Mouse (Mus musculus): Measurements from ENCODE around the gene Acbd4. TPM values are rescaled to one million over a fixed set of nuclear protein-coding genes. Genes with fewer than 3 reads are reported as not detected.

Acbd4 gene
- total and polyA plus RNA-seq, 3 experiments = 16.6 to 18.3 TPM; not detected in 1

- no peak overlapping the region for H3K9ac ChIP-seq (ENCODE audit: control insufficient read depth, low read depth, low read length, poor library complexity, severe bottlenecking)
These were observed 9.8 kb downstream of the Acbd4 start for GRCm38 (mm10) chr11:103111301-103111700.

GRCm38 (mm10) chr11:103111881-103112551 is 10.5 kb downstream of the Acbd4 start:
- H3K79me2 ChIP-seq (ENCODE audit: control insufficient read depth, insufficient read depth, low read length, poor library complexity) = peaks cover 16% of the 10 kb centered on the region
- DNase-seq (ENCODE audit: low read depth, low spot score) = no peak
- H3K4me1 ChIP-seq (ENCODE audit: control insufficient read depth in 1 of 2, insufficient read depth in 2 of 2, low read length in 2 of 2) = peaks cover 4 to 8% of the 10 kb centered on the region in 2 experiments; a peak in 3 of 4 replicates

More at GRCm38 (mm10) chr11:103111301-103111700, 9.8 kb downstream of the Acbd4 start:
- Histone ChIP-seq H3K27me3 (ENCODE audit: control insufficient read depth in 1 of 2, insufficient read depth in 2 of 2, low read length in 2 of 2) (no peaks in the 10 kb centered on the region), H3K4me3 (ENCODE audit: control insufficient read depth in 1 of 2, insufficient read depth in 1 of 2, low read depth in 2 of 2, low read length in 2 of 2) (no peak overlapping the region), H3K27ac (ENCODE audit: control insufficient read depth, low read depth, low read length) (no peak overlapping the region), H3K9me3 (replicated peaks; ENCODE audit: insufficient read depth, low read length) (no peaks in the 10 kb centered on the region), H3K79me2 (ENCODE audit: control insufficient read depth, insufficient read depth, low read length, poor library complexity) (peaks cover 10% of the 10 kb centered on the region), H3K36me3 (ENCODE audit: control insufficient read depth in 1 of 2, insufficient read depth in 2 of 2, low read length in 2 of 2) (peaks cover 0 to 9% of the 10 kb centered on the region in 2 experiments; a peak in 2 of 4 replicates), H3K4me1 (ENCODE audit: control insufficient read depth in 1 of 2, insufficient read depth in 2 of 2, low read length in 2 of 2) (peaks cover 4 to 8% of the 10 kb centered on the region in 2 experiments; a peak in 3 of 4 replicates)
- DNase-seq (ENCODE audit: low read depth, low spot score) = no peak
- TF ChIP-seq POLR2A (IDR thresholded peaks at IDR 0.05; ENCODE audit: control insufficient read depth in 1 of 2, insufficient read depth in 1 of 2, low read depth in 1 of 2, low read length in 2 of 2, poor library complexity in 1 of 2) (no peak), SIN3A (IDR thresholded peaks at IDR 0.05; ENCODE audit: low read length) (no peak), CHD1 (IDR thresholded peaks at IDR 0.05; ENCODE audit: low read depth, low read length) (no peak), ZMIZ1 (IDR thresholded peaks at IDR 0.05; ENCODE audit: low read depth, low read length) (peak; percentile 42; the same call in 1 of the 2 replicates)

GRCm38 (mm10) chr11:103112552-103112912 is 11.1 kb downstream of the Acbd4 start:
- H3K79me2 ChIP-seq (ENCODE audit: control insufficient read depth, insufficient read depth, low read length, poor library complexity) = peaks cover 21% of the 10 kb centered on the region
- H3K36me3 ChIP-seq (ENCODE audit: control insufficient read depth in 1 of 2, insufficient read depth in 2 of 2, low read length in 2 of 2) = peaks cover 0 to 9% of the 10 kb centered on the region in 2 experiments; a peak in 2 of 4 replicates
- H3K27ac ChIP-seq (ENCODE audit: control insufficient read depth, low read depth, low read length) = no peak overlapping the region
- no peaks in the 10 kb centered on the region for H3K27me3 ChIP-seq (ENCODE audit: control insufficient read depth in 1 of 2, insufficient read depth in 2 of 2, low read length in 2 of 2)
- H3K4me1 ChIP-seq (ENCODE audit: control insufficient read depth in 1 of 2, insufficient read depth in 2 of 2, low read length in 2 of 2) = peaks cover 4 to 8% of the 10 kb centered on the region in 2 experiments; a peak in 3 of 4 replicates
- no peak overlapping the region for H3K9ac ChIP-seq (ENCODE audit: control insufficient read depth, low read depth, low read length, poor library complexity, severe bottlenecking)
- no peak for DNase-seq (ENCODE audit: low read depth, low spot score)
- TF ChIP-seq CTCF (IDR thresholded peaks at IDR 0.05 in 2 of 3, conservative IDR thresholded peaks at IDR 0.05 in 1 of 3; ENCODE audit: control insufficient read depth in 1 of 3, insufficient read depth in 1 of 3, low read depth in 2 of 3, low read length in 3 of 3, poor library complexity in 1 of 3, severe bottlenecking in 1 of 3) = no peak
- TF ChIP-seq USF1 (IDR thresholded peaks at IDR 0.05; ENCODE audit: low read depth, low read length) = no peak
- TF ChIP-seq POLR2AphosphoS2 (IDR thresholded peaks at IDR 0.05; ENCODE audit: low read length) = 0 out of 2 replicates have a peak, but pooled peaks have one; percentile 16
- TF ChIP-seq HCFC1 (IDR thresholded peaks at IDR 0.05; ENCODE audit: low read depth, low read length) = no peak
- no peaks in the 10 kb centered on the region for H3K9me3 ChIP-seq (replicated peaks; ENCODE audit: insufficient read depth, low read length)
- H3K4me3 ChIP-seq (ENCODE audit: control insufficient read depth in 1 of 2, insufficient read depth in 1 of 2, low read depth in 2 of 2, low read length in 2 of 2) = no peak overlapping the region

More at GRCm38 (mm10) chr11:103111881-103112551, 10.5 kb downstream of the Acbd4 start:
- H3K36me3 ChIP-seq (ENCODE audit: control insufficient read depth in 1 of 2, insufficient read depth in 2 of 2, low read length in 2 of 2) = peaks cover 0 to 9% of the 10 kb centered on the region in 2 experiments; a peak in 2 of 4 replicates
- H3K9me3 ChIP-seq (replicated peaks; ENCODE audit: insufficient read depth, low read length) = no peaks in the 10 kb centered on the region
- H3K27me3 ChIP-seq (ENCODE audit: control insufficient read depth in 1 of 2, insufficient read depth in 2 of 2, low read length in 2 of 2) = no peaks in the 10 kb centered on the region
- H3K27ac ChIP-seq (ENCODE audit: control insufficient read depth, low read depth, low read length) = no peak overlapping the region
- H3K4me3 ChIP-seq (ENCODE audit: control insufficient read depth in 1 of 2, insufficient read depth in 1 of 2, low read depth in 2 of 2, low read length in 2 of 2) = no peak overlapping the region
- TF ChIP-seq POLR2A (IDR thresholded peaks at IDR 0.05; ENCODE audit: control insufficient read depth in 1 of 2, insufficient read depth in 1 of 2, low read depth in 1 of 2, low read length in 2 of 2, poor library complexity in 1 of 2) = 0 out of 4 replicates have a peak, but pooled peaks of 1 of the 2 experiments have one; percentile 3
- TF ChIP-seq NELFE (IDR thresholded peaks at IDR 0.05; ENCODE audit: low read depth, low read length) = no peak
- H3K9ac ChIP-seq (ENCODE audit: control insufficient read depth, low read depth, low read length, poor library complexity, severe bottlenecking) = no peak overlapping the region

Measured in MEL (cell line).